9 mouse cellular contexts compared by ENCODE assay signal in genomic region chr11:115366039-115366705, GRCm38 (mm10). TPM values are rescaled to one million over a fixed set of nuclear protein-coding genes. Genes with fewer than 3 reads are reported as not detected.
DNase-seq lines count a peak whose midpoint lies in the region; ATAC-seq and TF ChIP-seq lines count a peak whose summit lies in the region.
"Had no signal": no experiment of that assay in that cellular context is flagged by ENCODE, and none has a peak within 500 bp of the region (broad histone marks: within the 10 kb centered on the region; RNA-seq: fewer than 3 reads in every experiment).

No protein-coding gene starts in this region.

- peak overlapping the region; percentile 60; the same call in 1 of the 2 replicates for H3K4me3 ChIP-seq in kidney, embryonic 16.5 days (ENCODE audit: low read length)
- H3K4me3 ChIP-seq in brown adipose tissue, adult 24 weeks (ENCODE audit: insufficient read depth, low read depth, low read length): peak overlapping the region; percentile 65
- H3K4me3 ChIP-seq in forebrain, postnatal 0 days (ENCODE audit: low read depth, low read length): peak overlapping the region; percentile 69
- H3K4me3 ChIP-seq in midbrain, embryonic 13.5 days (replicated peaks): peak overlapping the region; percentile 76

- H3K4me2 ChIP-seq in kidney, embryonic 16.5 days (replicated peaks; ENCODE audit: low read depth, low read length): no peak overlapping the region
- peak overlapping the region; percentile 89 for H3K4me2 ChIP-seq in forebrain, postnatal 0 days (ENCODE audit: low read depth)
- peak overlapping the region; percentile 94 for H3K4me2 ChIP-seq in midbrain, embryonic 13.5 days (replicated peaks)

- H3K36me3 ChIP-seq in kidney, embryonic 16.5 days (ENCODE audit: insufficient read depth, low read length): no peaks in the 10 kb centered on the region
- H3K36me3 ChIP-seq in forebrain, postnatal 0 days (ENCODE audit: insufficient read depth): no peaks in the 10 kb centered on the region
- H3K36me3 ChIP-seq in midbrain, embryonic 13.5 days: no peaks in the 10 kb centered on the region

- peaks cover 13% of the 10 kb centered on the region for H3K4me1 ChIP-seq in kidney, embryonic 16.5 days (ENCODE audit: insufficient read depth, low read length)
- no peaks in the 10 kb centered on the region; the same call in 1 of the 2 replicates for H3K4me1 ChIP-seq in brown adipose tissue, adult 24 weeks (ENCODE audit: control insufficient read depth, insufficient read depth, insufficient read length, low read length)
- H3K4me1 ChIP-seq in forebrain, postnatal 0 days (ENCODE audit: insufficient read depth): no peaks in the 10 kb centered on the region
- peaks cover 30% of the 10 kb centered on the region for H3K4me1 ChIP-seq in midbrain, embryonic 13.5 days (replicated peaks)

- ATAC-seq in kidney, embryonic 16.5 days (ENCODE audit: low FRiP score, low TSS enrichment): peak; percentile 39; the same call in 1 of the 2 replicates
- no peak for ATAC-seq in forebrain, postnatal 0 days
- ATAC-seq in midbrain, embryonic 13.5 days: peak; percentile 40
- no peak for ATAC-seq in CD4-positive, CD25-positive, alpha-beta regulatory T cell, adult 4 months

- no peak for TF ChIP-seq CTCF in forebrain, postnatal 0 days (IDR thresholded peaks at IDR 0.05; ENCODE audit: low read depth)

- no peak overlapping the region for H3K9ac ChIP-seq in kidney, embryonic 16.5 days (replicated peaks; ENCODE audit: low read length)
- peak overlapping the region; percentile 64; the same call in 1 of the 2 replicates for H3K9ac ChIP-seq in forebrain, postnatal 0 days
- H3K9ac ChIP-seq in midbrain, embryonic 13.5 days (replicated peaks): peak overlapping the region; percentile 89; the same call in 1 of the 2 replicates

- WGBS in kidney, embryonic 16.5 days: 32% methylated on average over 7 of the region's 7 CpGs
- WGBS in forebrain, postnatal 0 days: 45% methylated on average over 7 of the region's 7 CpGs
- WGBS in midbrain, embryonic 13.5 days: 43% methylated on average over 7 of the region's 7 CpGs

- peaks cover 45% of the 10 kb centered on the region for H3K27me3 ChIP-seq in kidney, embryonic 16.5 days (ENCODE audit: insufficient read depth, low read length)
- H3K27me3 ChIP-seq in forebrain, postnatal 0 days (ENCODE audit: insufficient read depth, low read length): no peaks in the 10 kb centered on the region
- peaks cover 15% of the 10 kb centered on the region; the same call in 1 of the 2 replicates for H3K27me3 ChIP-seq in midbrain, embryonic 13.5 days

- H3K27ac ChIP-seq in kidney, embryonic 16.5 days (ENCODE audit: low read length): no peak overlapping the region
- no peak overlapping the region for H3K27ac ChIP-seq in brown adipose tissue, adult 24 weeks (replicated peaks; ENCODE audit: low read depth, low read length)
- 0 out of 2 replicates have a peak overlapping the region, but pooled peaks have one; percentile 69 for H3K27ac ChIP-seq in forebrain, postnatal 0 days (ENCODE audit: low read depth, low read length)
- peak overlapping the region; percentile 88 for H3K27ac ChIP-seq in midbrain, embryonic 13.5 days

- DNase-seq in kidney, adult 18-20 months: no peak
- no peak for DNase-seq in forebrain, postnatal 0 days
- no peak for DNase-seq in gastrocnemius, postnatal 14 days
- DNase-seq in kidney, adult 8-10 months: no peak

- no peaks in the 10 kb centered on the region for H3K9me3 ChIP-seq in kidney, embryonic 16.5 days (ENCODE audit: low read length)
- H3K9me3 ChIP-seq in forebrain, postnatal 0 days (ENCODE audit: low read length): no peaks in the 10 kb centered on the region
- no peaks in the 10 kb centered on the region for H3K9me3 ChIP-seq in midbrain, embryonic 13.5 days

- intact Hi-C loops in gastrocnemius, postnatal 14 days (cut with DNase I; ENCODE audit: low total_unique reads): no loop called here

RNA-seq across cellular contexts. Expression of gene Hid1, which starts 1.4 kb away (rescaled TPM):
- 7.9 and 8.6 TPM in 2 replicates for polyA plus RNA-seq in kidney, embryonic 16.5 days (2015; fragmentation: Nextera tagmentation; extraction: Ambion mirVana)
- polyA plus RNA-seq in brown adipose tissue, adult 24 weeks (2012; ENCODE audit: insufficient read depth, insufficient read length, missing spikeins): 0.83 and 2.7 TPM in 2 replicates
- total RNA-seq in forebrain, postnatal 0 days (2014; rRNA removed): 52.4 and 54.5 TPM in 2 replicates
- polyA plus RNA-seq in forebrain, postnatal 0 days (2015; fragmentation: Nextera tagmentation; extraction: Ambion mirVana): 42.8 and 46.6 TPM in 2 replicates
- polyA plus RNA-seq in midbrain, embryonic 13.5 days (2015; fragmentation: Nextera tagmentation; extraction: Ambion mirVana): 47.4 and 48.0 TPM in 2 replicates
- 1 to 10 TPM; 2.4 to 3.9 TPM for polyA plus RNA-seq in CD4-positive, CD25-positive, alpha-beta regulatory T cell, adult 4 months (2017; shearing (Covaris generic))
- total RNA-seq in gastrocnemius, postnatal 14 days (2021): 1 to 10 TPM; 2.9 to 4.3 TPM

RNA-seq across cellular contexts. Expression of gene Cdr2l, which starts 15.5 kb away (rescaled TPM):
- polyA plus RNA-seq in kidney, embryonic 16.5 days (2015; fragmentation: Nextera tagmentation; extraction: Ambion mirVana): 7.9 and 10.2 TPM in 2 replicates
- 1.9 and 2.1 TPM in 2 replicates for polyA plus RNA-seq in brown adipose tissue, adult 24 weeks (2012; ENCODE audit: insufficient read depth, insufficient read length, missing spikeins)
- total RNA-seq in forebrain, postnatal 0 days (2014; rRNA removed): 43.0 and 45.8 TPM in 2 replicates
- 14.4 and 16.9 TPM in 2 replicates for polyA plus RNA-seq in forebrain, postnatal 0 days (2015; fragmentation: Nextera tagmentation; extraction: Ambion mirVana)
- polyA plus RNA-seq in midbrain, embryonic 13.5 days (2015; fragmentation: Nextera tagmentation; extraction: Ambion mirVana): 23.0 and 27.1 TPM in 2 replicates
- not detected for polyA plus RNA-seq in CD4-positive, CD25-positive, alpha-beta regulatory T cell, adult 4 months (2017; shearing (Covaris generic))
- total RNA-seq in gastrocnemius, postnatal 14 days (2021): 1 to 10 TPM; 4.8 to 8.3 TPM

RNA-seq across cellular contexts. Expression of gene Otop3, which starts 31.6 kb away (rescaled TPM):
- not detected in 2 replicates for polyA plus RNA-seq in kidney, embryonic 16.5 days (2015; fragmentation: Nextera tagmentation; extraction: Ambion mirVana)
- polyA plus RNA-seq in brown adipose tissue, adult 24 weeks (2012; ENCODE audit: insufficient read depth, insufficient read length, missing spikeins): not detected in 2 replicates
- total RNA-seq in forebrain, postnatal 0 days (2014; rRNA removed): 0.31 and 0.48 TPM in 2 replicates
- 0.47 and 0.98 TPM in 2 replicates for polyA plus RNA-seq in forebrain, postnatal 0 days (2015; fragmentation: Nextera tagmentation; extraction: Ambion mirVana)
- 0.30 and 0.35 TPM in 2 replicates for polyA plus RNA-seq in midbrain, embryonic 13.5 days (2015; fragmentation: Nextera tagmentation; extraction: Ambion mirVana)
- not detected for polyA plus RNA-seq in CD4-positive, CD25-positive, alpha-beta regulatory T cell, adult 4 months (2017; shearing (Covaris generic))
- not detected for total RNA-seq in gastrocnemius, postnatal 14 days (2021)
- total RNA-seq: MEL had no signal

RNA-seq across cellular contexts. Expression of gene Mrpl58, which starts 37.4 kb away (rescaled TPM):
- 195 and 203 TPM in 2 replicates for polyA plus RNA-seq in kidney, embryonic 16.5 days (2015; fragmentation: Nextera tagmentation; extraction: Ambion mirVana)
- polyA plus RNA-seq in brown adipose tissue, adult 24 weeks (2012; ENCODE audit: insufficient read depth, insufficient read length, missing spikeins): 129 and 138 TPM in 2 replicates
- total RNA-seq in forebrain, postnatal 0 days (2014; rRNA removed): 82.1 and 86.1 TPM in 2 replicates
- polyA plus RNA-seq in forebrain, postnatal 0 days (2015; fragmentation: Nextera tagmentation; extraction: Ambion mirVana): 201 and 203 TPM in 2 replicates
- 226 and 244 TPM in 2 replicates for polyA plus RNA-seq in midbrain, embryonic 13.5 days (2015; fragmentation: Nextera tagmentation; extraction: Ambion mirVana)
- polyA plus RNA-seq in CD4-positive, CD25-positive, alpha-beta regulatory T cell, adult 4 months (2017; shearing (Covaris generic)): 100 to 1,000 TPM; 177 to 185 TPM
- 100 to 1,000 TPM; 103 to 107 TPM for total RNA-seq in gastrocnemius, postnatal 14 days (2021)

RNA-seq across cellular contexts. Expression of gene Ush1g, which starts 44.3 kb away (rescaled TPM):
- 0.05 TPM in 1 of 2 replicates, not detected in the other for polyA plus RNA-seq in kidney, embryonic 16.5 days (2015; fragmentation: Nextera tagmentation; extraction: Ambion mirVana)
- polyA plus RNA-seq in brown adipose tissue, adult 24 weeks (2012; ENCODE audit: insufficient read depth, insufficient read length, missing spikeins): not detected in 2 replicates
- 0.23 and 0.33 TPM in 2 replicates for total RNA-seq in forebrain, postnatal 0 days (2014; rRNA removed)
- 0.06 and 0.09 TPM in 2 replicates for polyA plus RNA-seq in forebrain, postnatal 0 days (2015; fragmentation: Nextera tagmentation; extraction: Ambion mirVana)
- polyA plus RNA-seq in midbrain, embryonic 13.5 days (2015; fragmentation: Nextera tagmentation; extraction: Ambion mirVana): 0.05 TPM in 1 of 2 replicates, not detected in the other
- polyA plus RNA-seq in CD4-positive, CD25-positive, alpha-beta regulatory T cell, adult 4 months (2017; shearing (Covaris generic)): not detected
- under 1 TPM; 0.25 to 0.73 TPM for total RNA-seq in gastrocnemius, postnatal 14 days (2021)
- total RNA-seq: MEL had no signal

Comparison
In these comparisons a context has a peak if more than half of its experiments do, and no peak if none do; other contexts are left out.
1. ATAC-seq: peak in kidney, embryonic 16.5 days (single experiment) and midbrain, embryonic 13.5 days (single experiment); none in forebrain, postnatal 0 days (single experiment) and CD4-positive, CD25-positive, alpha-beta regulatory T cell, adult 4 months (single experiment).
2. H3K27ac ChIP-seq: peak in forebrain, postnatal 0 days (single experiment) and midbrain, embryonic 13.5 days (single experiment); none in kidney, embryonic 16.5 days (single experiment) and brown adipose tissue, adult 24 weeks (single experiment).
3. Peak in every context shown above with its lines, with median percentiles within 50 percentile points of each other: H3K4me3 ChIP-seq.